In the genomic region with DNA sequence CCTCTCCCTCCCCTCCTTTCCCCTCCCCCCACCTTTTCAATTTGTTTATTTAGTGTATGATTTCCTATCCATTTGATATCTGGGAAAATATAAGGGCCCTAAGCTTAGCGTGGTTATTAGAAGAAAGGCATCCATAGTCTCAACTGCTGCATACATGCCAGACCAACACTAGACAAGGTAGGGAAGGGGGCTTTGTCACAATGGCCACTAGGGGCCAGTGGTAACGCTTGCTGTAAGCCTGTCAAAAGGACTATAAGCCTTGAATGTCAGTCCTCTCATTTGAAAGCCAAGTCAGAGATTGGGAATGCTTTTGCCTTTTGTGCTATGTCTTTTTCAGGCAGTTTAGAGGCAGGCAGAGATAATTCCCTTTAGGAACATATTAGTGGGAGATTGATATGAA, we compare ENCODE assay signal across 11 mouse cellular contexts. TPM values are rescaled to one million over a fixed set of nuclear protein-coding genes. Genes with fewer than 3 reads are reported as not detected.
DNase-seq lines count a peak whose midpoint lies in the region; ATAC-seq lines count a peak whose summit lies in the region.
"Had no signal": no experiment of that assay in that cellular context is flagged by ENCODE, and none has a peak within 500 bp of the region (broad histone marks: within the 10 kb centered on the region; RNA-seq: fewer than 3 reads in every experiment).

No protein-coding gene starts in this region.

- H3K4me2 ChIP-seq in forebrain, embryonic 11.5 days (ENCODE audit: low read depth, low read length, severe bottlenecking) = no peak overlapping the region
- H3K4me2 ChIP-seq in hindbrain, embryonic 15.5 days = no peak overlapping the region
- H3K4me2 ChIP-seq: liver, embryonic 15.5 days had no signal

- ATAC-seq in forebrain, embryonic 11.5 days (replicated peaks; ENCODE audit: low FRiP score) = 0 out of 2 replicates have a peak, but pooled peaks have one; percentile 51
- 0 out of 2 replicates have a peak, but pooled peaks have one; percentile 65 for ATAC-seq in hindbrain, embryonic 15.5 days (ENCODE audit: low FRiP score, low read depth)
- no peak for ATAC-seq in megakaryocyte-erythroid progenitor cell, adult 5-6 weeks (replicated peaks; ENCODE audit: low FRiP score, low TSS enrichment, poor library complexity, severe bottlenecking)
- ATAC-seq: intestine, embryonic 16.5 days had no signal

- H3K27ac ChIP-seq in forebrain, embryonic 11.5 days (ENCODE audit: low read depth, low read length) = no peak overlapping the region
- H3K27ac ChIP-seq in forebrain, embryonic 10.5 days = no peak overlapping the region
- H3K27ac ChIP-seq in hindbrain, embryonic 15.5 days (replicated peaks) = no peak overlapping the region
- H3K27ac ChIP-seq: liver, embryonic 15.5 days had no signal

- no peak overlapping the region for H3K4me3 ChIP-seq in forebrain, embryonic 11.5 days (ENCODE audit: low read depth, low read length)
- H3K4me3 ChIP-seq in forebrain, embryonic 10.5 days = no peak overlapping the region
- no peak overlapping the region for H3K4me3 ChIP-seq in hindbrain, embryonic 15.5 days
- H3K4me3 ChIP-seq: liver, embryonic 15.5 days had no signal

- H3K36me3 ChIP-seq in forebrain, embryonic 11.5 days (ENCODE audit: control insufficient read depth, insufficient read depth, low read length) = no peaks in the 10 kb centered on the region
- no peaks in the 10 kb centered on the region for H3K36me3 ChIP-seq in forebrain, embryonic 10.5 days (replicated peaks)
- H3K36me3 ChIP-seq in hindbrain, embryonic 15.5 days = no peaks in the 10 kb centered on the region
- H3K36me3 ChIP-seq: liver, embryonic 15.5 days had no signal

- no peak for DNase-seq in forebrain, embryonic 11.5 days (ENCODE audit: low spot score)
- DNase-seq in forebrain, embryonic 10.5 days (ENCODE audit: extremely low spot score, low spot score) = no peak
- peak; percentile 36 for DNase-seq in 3T3-L1 (ENCODE audit: low read depth, low spot score)
- DNase-seq in embryo, embryonic 10.5 days (ENCODE audit: low spot score) = peak; percentile 51
- DNase-seq in right cerebral cortex, adult 2 months (ENCODE audit: low spot score in 2 of 2) = no peak
- DNase-seq in urinary bladder, adult 2 months (ENCODE audit: low spot score) = no peak
- DNase-seq: thymus, postnatal 4 days had no signal

- no peaks in the 10 kb centered on the region for H3K27me3 ChIP-seq in forebrain, embryonic 11.5 days (ENCODE audit: control insufficient read depth, insufficient read depth, low read length)
- no peaks in the 10 kb centered on the region for H3K27me3 ChIP-seq in forebrain, embryonic 10.5 days (ENCODE audit: poor library complexity, severe bottlenecking)
- no peaks in the 10 kb centered on the region for H3K27me3 ChIP-seq in hindbrain, embryonic 15.5 days
- H3K27me3 ChIP-seq: liver, embryonic 15.5 days had no signal

- H3K4me1 ChIP-seq in forebrain, embryonic 11.5 days (replicated peaks; ENCODE audit: control insufficient read depth, insufficient read depth, low read length) = no peaks in the 10 kb centered on the region
- H3K4me1 ChIP-seq in forebrain, embryonic 10.5 days = no peaks in the 10 kb centered on the region
- H3K4me1 ChIP-seq in hindbrain, embryonic 15.5 days (replicated peaks) = no peaks in the 10 kb centered on the region
- H3K4me1 ChIP-seq: liver, embryonic 15.5 days had no signal

- H3K9me3 ChIP-seq in forebrain, embryonic 11.5 days (ENCODE audit: control insufficient read depth, low read length) = no peaks in the 10 kb centered on the region
- H3K9me3 ChIP-seq in forebrain, embryonic 10.5 days = no peaks in the 10 kb centered on the region
- H3K9me3 ChIP-seq in hindbrain, embryonic 15.5 days = no peaks in the 10 kb centered on the region
- H3K9me3 ChIP-seq: liver, embryonic 15.5 days had no signal

- H3K9ac ChIP-seq in forebrain, embryonic 11.5 days (ENCODE audit: low read length) = no peak overlapping the region
- no peak overlapping the region for H3K9ac ChIP-seq in hindbrain, embryonic 15.5 days
- H3K9ac ChIP-seq: liver, embryonic 15.5 days had no signal

- WGBS in forebrain, embryonic 11.5 days = 23% methylated on average over 2 of the region's 2 CpGs
- WGBS in forebrain, embryonic 10.5 days = 24% methylated on average over 2 of the region's 2 CpGs
- 36% methylated on average over 2 of the region's 2 CpGs for WGBS in hindbrain, embryonic 15.5 days

RNA-seq across cellular contexts. Expression of a gene that starts 59.7 kb away (rescaled TPM):
- 1.6 and 1.7 TPM in 2 replicates for polyA plus RNA-seq in forebrain, embryonic 11.5 days (2014; fragmentation: Nextera tagmentation; extraction: Ambion mirVana)
- 0.61 and 1.2 TPM in 2 replicates for polyA plus RNA-seq in forebrain, embryonic 10.5 days (2016; fragmentation: Nextera tagmentation; extraction: Ambion mirVana)
- polyA plus RNA-seq in hindbrain, embryonic 15.5 days (2015; fragmentation: Nextera tagmentation; extraction: Ambion mirVana) = 4.0 and 6.0 TPM in 2 replicates
- total RNA-seq in megakaryocyte-erythroid progenitor cell, adult 5-6 weeks (2014; fragmentation: Nextera tagmentation) = not detected in 2 replicates
- total RNA-seq in megakaryocyte-erythroid progenitor cell, adult 5-6 weeks (2017) = not detected in 2 replicates
- 0.14 and 0.15 TPM in 2 replicates for polyA plus RNA-seq in urinary bladder, adult 2 months (2012; rRNA removed)

Comparison
In these comparisons a context has a peak if more than half of its experiments do, and no peak if none do; other contexts are left out.
1. DNase-seq: peak in 3T3-L1 (single experiment) and embryo, embryonic 10.5 days (single experiment); none in forebrain, embryonic 11.5 days (single experiment), forebrain, embryonic 10.5 days (single experiment), right cerebral cortex, adult 2 months (0 of 2) and urinary bladder, adult 2 months (single experiment).